Mouse (Mus musculus): ENCODE results near the gene Plagl1.

The Plagl1 gene

GRCm38 (mm10) chr10:13135276-13135675 lies 75.0 kb downstream of the Plagl1 start:
- no peak for DNase-seq (ENCODE audit: low spot score)

- no peak for DNase-seq (ENCODE audit: low spot score)
Observed at GRCm38 (mm10) chr10:13135751-13136150, 75.4 kb downstream of the Plagl1 start.

- no peak for DNase-seq (ENCODE audit: low spot score)
Observed at GRCm38 (mm10) chr10:13137906-13138305, 77.6 kb downstream of the Plagl1 start.

- no peak for DNase-seq (ENCODE audit: low spot score)
Observed at GRCm38 (mm10) chr10:13140434-13140833, 80.1 kb downstream of the Plagl1 start.

- no peak for DNase-seq (ENCODE audit: low spot score)
Observed at GRCm38 (mm10) chr10:13150435-13150834, 90.1 kb downstream of the Plagl1 start.

GRCm38 (mm10) chr10:13151353-13151752 lies 91.0 kb downstream of the Plagl1 start:
- no peak for DNase-seq (ENCODE audit: low spot score)

GRCm38 (mm10) chr10:13152811-13153364 lies 92.6 kb downstream of the Plagl1 start:
- no peak for DNase-seq (ENCODE audit: low spot score)

GRCm38 (mm10) chr10:13155377-13155776 lies 95.1 kb downstream of the Plagl1 start:
- no peak for DNase-seq (ENCODE audit: low spot score)

GRCm38 (mm10) chr10:13160913-13161312 lies 100.6 kb downstream of the Plagl1 start:
- DNase-seq (ENCODE audit: low spot score): no peak

- DNase-seq (ENCODE audit: low spot score): no peak
Observed at GRCm38 (mm10) chr10:13162031-13162430, 101.7 kb downstream of the Plagl1 start.

- no peak for DNase-seq (ENCODE audit: low spot score)
Observed at GRCm38 (mm10) chr10:13168461-13168860, 108.2 kb downstream of the Plagl1 start.

- DNase-seq (ENCODE audit: low spot score): no peak
Observed at GRCm38 (mm10) chr10:13170739-13171448, 110.6 kb downstream of the Plagl1 start.

GRCm38 (mm10) chr10:13171461-13171860 lies 111.2 kb downstream of the Plagl1 start:
- no peak for DNase-seq (ENCODE audit: low spot score)

GRCm38 (mm10) chr10:13172798-13173221 lies 112.5 kb downstream of the Plagl1 start:
- DNase-seq (ENCODE audit: low spot score): no peak

GRCm38 (mm10) chr10:13175866-13176265 lies 115.6 kb downstream of the Plagl1 start:
- no peak for DNase-seq (ENCODE audit: low spot score)

GRCm38 (mm10) chr10:13177973-13178624 lies 117.8 kb downstream of the Plagl1 start, which contains the start of gene Zc2hc1b:
Gene Zc2hc1b (minus strand): TSS chr10:13178023.
- no peak for DNase-seq (ENCODE audit: low spot score)

GRCm38 (mm10) chr10:13180211-13180610 lies 119.9 kb downstream of the Plagl1 start:
- no peak for DNase-seq (ENCODE audit: low spot score)
